Mouse (Mus musculus) monocyte, adult 2 months (primary cell): ENCODE measurements at regions not wholly inside any gene's neighbourhood (a gene's known extent, or its start where the extent isn't known, plus 50 kb on each side); places are given as distances from the start of the nearest gene placed in this dataset.

Experiments
- DNase-seq, 2 experiments: peaks; one replicate each; pipeline ENCODE4 v3.0.0; 2022; ENCODE audit warnings: low spot score in 2 of 2, low read depth in 1 of 2

GRCm38 (mm10) chr9:85528421-85528820 is 201.3 kb upstream of the Tent5a start:
- no peak for DNase-seq

- no peak for DNase-seq
Observed at GRCm38 (mm10) chr9:85524733-85525132, 197.6 kb upstream of the Tent5a start.

GRCm38 (mm10) chr9:85521342-85521741 is 194.2 kb upstream of the Tent5a start:
- no peak for DNase-seq

GRCm38 (mm10) chr9:85520941-85521340 is 193.8 kb upstream of the Tent5a start:
- no peak for DNase-seq

- DNase-seq: no peak
Observed at GRCm38 (mm10) chr9:85499006-85499405, 171.9 kb upstream of the Tent5a start.

GRCm38 (mm10) chr9:85497348-85497747 is 170.2 kb upstream of the Tent5a start:
- no peak for DNase-seq

- DNase-seq: peak; percentile 24 to 30
Observed at GRCm38 (mm10) chr9:85496506-85497239, 169.5 kb upstream of the Tent5a start.

GRCm38 (mm10) chr9:85495056-85495455 is 167.9 kb upstream of the Tent5a start:
- DNase-seq: no peak

GRCm38 (mm10) chr9:85493760-85494159 is 166.6 kb upstream of the Tent5a start:
- no peak for DNase-seq

- DNase-seq: no peak
Observed at GRCm38 (mm10) chr9:85490367-85490766, 163.2 kb upstream of the Tent5a start.

GRCm38 (mm10) chr9:85487915-85488314 is 160.8 kb upstream of the Tent5a start:
- no peak for DNase-seq

GRCm38 (mm10) chr9:85487052-85487668 is 160.0 kb upstream of the Tent5a start:
- no peak for DNase-seq

GRCm38 (mm10) chr9:85485749-85486148 is 158.6 kb upstream of the Tent5a start:
- no peak for DNase-seq

GRCm38 (mm10) chr9:85483248-85483647 is 156.1 kb upstream of the Tent5a start:
- no peak for DNase-seq

GRCm38 (mm10) chr9:85480566-85480965 is 153.4 kb upstream of the Tent5a start:
- DNase-seq: no peak

GRCm38 (mm10) chr9:85475214-85475613 is 148.1 kb upstream of the Tent5a start:
- no peak for DNase-seq

GRCm38 (mm10) chr9:85470264-85470821 is 143.2 kb upstream of the Tent5a start:
- DNase-seq: no peak

- no peak for DNase-seq
Observed at GRCm38 (mm10) chr9:85469288-85469687, 142.1 kb upstream of the Tent5a start.

- no peak for DNase-seq
Observed at GRCm38 (mm10) chr9:85466671-85467070, 139.5 kb upstream of the Tent5a start.

GRCm38 (mm10) chr9:85459062-85459805 is 132.1 kb upstream of the Tent5a start:
- DNase-seq: no peak

GRCm38 (mm10) chr9:85458356-85458755 is 131.2 kb upstream of the Tent5a start:
- DNase-seq: no peak

- no peak for DNase-seq
Observed at GRCm38 (mm10) chr9:85457400-85457799, 130.3 kb upstream of the Tent5a start.
